Mouse (Mus musculus) liver, embryonic 14.5 days (tissue): ENCODE data around the gene Fam183b.

Experiments
- CTCF ChIP-seq: IDR thresholded peaks from 2 replicates; pipeline ENCODE4 v1.5.1; 2016; ENCODE audit warnings: antibody characterized with exemption, low read depth, control low read depth
- EP300 ChIP-seq: IDR thresholded peaks from 2 replicates; pipeline ENCODE4 v1.6.1; 2016; ENCODE audit warnings: antibody characterized with exemption, low read depth

GRCm38 (mm10) chr11:58788346-58788745, 13.4 kb downstream of the Fam183b start:
- TF ChIP-seq CTCF (no peak), EP300 (no peak)
